Mouse (Mus musculus): ENCODE data around the gene Atp11b.

Atp11b gene

GRCm38 (mm10) chr3:35779748-35780147 lies 25.8 kb downstream of the Atp11b start:
- DNase-seq (ENCODE audit: low spot score), result no peak

- DNase-seq (ENCODE audit: low spot score), result no peak
Measured at GRCm38 (mm10) chr3:35802040-35802439, 48.1 kb downstream of the Atp11b start.

GRCm38 (mm10) chr3:35819887-35820286 lies 66.0 kb downstream of the Atp11b start:
- DNase-seq (ENCODE audit: low spot score), result no peak

- DNase-seq (ENCODE audit: low spot score), result no peak
Measured at GRCm38 (mm10) chr3:35822036-35822435, 68.1 kb downstream of the Atp11b start.

GRCm38 (mm10) chr3:35849326-35849725 lies 95.4 kb downstream of the Atp11b start:
- no peak for DNase-seq (ENCODE audit: low spot score)

- no peak for DNase-seq (ENCODE audit: low spot score)
Measured at GRCm38 (mm10) chr3:35883267-35883666, 129.4 kb downstream of the Atp11b start.

GRCm38 (mm10) chr3:35889531-35889930 lies 135.6 kb downstream of the Atp11b start:
- no peak for DNase-seq (ENCODE audit: low spot score)

GRCm38 (mm10) chr3:35891123-35891522 lies 137.2 kb downstream of the Atp11b start:
- no peak for DNase-seq (ENCODE audit: low spot score)

GRCm38 (mm10) chr3:35893156-35893555 lies 139.2 kb downstream of the Atp11b start:
- no peak for DNase-seq (ENCODE audit: low spot score)

GRCm38 (mm10) chr3:35897900-35898299 lies 144.0 kb downstream of the Atp11b start:
- no peak for DNase-seq (ENCODE audit: low spot score)

GRCm38 (mm10) chr3:35899109-35899508 lies 145.2 kb downstream of the Atp11b start:
- no peak for DNase-seq (ENCODE audit: low spot score)

GRCm38 (mm10) chr3:35900555-35901204 lies 146.8 kb downstream of the Atp11b start:
- no peak for DNase-seq (ENCODE audit: low spot score)

Measured in MN1 (cell line).